Mouse (Mus musculus) left cerebral cortex, adult 8-10 months (tissue): ENCODE data around the gene Reep1. TPM values are rescaled to one million over a fixed set of nuclear protein-coding genes. Genes with fewer than 3 reads are reported as not detected.
A peak's percentile ranks its signal among the peaks of the same experiment; 100 is the strongest.

Experiments
- DNase-seq, 2 experiments: peaks; one replicate each; pipeline ENCODE4 v3.0.0; 2022; ENCODE audit warnings: low spot score in 2 of 2
- total RNA-seq, 4 experiments: library from RNA; stranded (reverse); gene quantifications; 2 replicates each; pipeline ENCODE4 v1.2.4; 2022

Reep1 gene
- total RNA-seq, 4 experiments from 2014 or later: 77.8 to 89.9 (median 85.9) TPM

DNA sequence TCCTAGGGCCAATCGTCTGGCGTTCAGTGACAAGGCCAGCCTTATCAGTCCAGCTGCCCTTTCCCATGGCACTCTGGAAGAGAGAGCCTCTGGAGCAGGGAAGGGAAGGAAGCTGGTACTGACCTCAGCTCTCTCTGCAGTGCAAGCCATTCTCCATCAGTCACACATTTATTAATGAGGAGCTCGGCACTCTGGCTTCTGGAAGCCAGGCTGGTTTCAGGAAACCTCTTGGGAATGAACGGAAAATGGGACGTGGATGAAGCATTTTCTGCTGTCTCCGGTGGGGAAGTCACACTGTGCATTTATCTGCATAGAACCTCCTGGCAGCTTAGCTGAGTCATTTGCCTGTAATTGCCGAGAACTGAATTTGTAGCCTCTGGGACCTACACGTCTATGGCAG, 29.8 kb downstream of the Reep1 start:
- DNase-seq: no peak

- no peak for DNase-seq
Measured at GRCm38 (mm10) chr6:71738611-71739010, 31.2 kb downstream of the Reep1 start.

GRCm38 (mm10) chr6:71740921-71741320, 33.6 kb downstream of the Reep1 start:
- DNase-seq: no peak

DNA sequence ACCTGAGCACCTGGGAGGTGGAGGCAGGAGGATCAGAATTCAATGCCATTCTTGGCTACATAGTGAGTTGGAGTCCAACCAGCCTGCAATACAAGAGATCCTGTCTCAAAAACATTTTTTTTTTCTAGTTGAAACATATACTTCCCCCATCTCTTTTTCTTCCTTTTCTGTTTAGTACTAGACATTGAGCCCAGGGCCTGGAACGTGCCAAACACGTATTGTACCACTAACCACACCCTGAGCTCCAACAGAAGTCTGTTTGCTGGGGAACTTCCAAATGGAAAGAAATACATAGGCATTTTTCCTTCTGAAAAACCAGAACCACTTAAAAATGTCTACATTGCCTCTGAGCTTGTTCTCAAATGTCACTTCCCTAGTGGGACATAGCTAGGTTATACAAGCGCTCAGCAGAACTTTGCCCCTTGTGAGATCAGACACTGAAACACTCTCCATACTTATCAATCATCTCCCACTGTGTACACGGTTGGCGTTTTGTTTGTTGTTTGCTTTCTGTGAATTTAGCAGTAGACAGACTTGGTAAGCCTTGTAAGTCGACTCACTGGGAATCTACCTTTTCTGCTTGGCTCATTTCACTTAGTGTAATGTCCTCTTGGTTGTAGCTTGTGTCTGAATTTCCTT, 34.8 kb downstream of the Reep1 start:
- no peak for DNase-seq

DNA sequence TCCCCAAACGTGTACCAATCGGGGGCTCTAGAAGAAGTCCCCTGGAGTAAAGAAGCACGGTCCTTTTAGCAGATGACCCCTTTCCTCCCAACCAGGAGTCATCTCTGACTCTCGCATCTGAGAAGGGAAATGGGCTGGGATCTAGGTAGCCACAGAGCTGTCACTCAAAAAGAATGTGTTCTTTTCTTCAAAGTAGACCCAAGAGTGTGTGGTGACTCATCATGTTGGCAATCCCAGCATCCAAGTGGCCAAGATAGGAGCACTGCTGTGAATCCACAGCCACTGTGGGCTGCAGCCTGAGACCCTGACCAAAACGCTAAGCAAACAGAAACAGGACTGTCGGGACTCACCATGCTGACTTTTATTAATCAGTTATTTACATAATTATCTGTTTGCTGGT, 37.6 kb downstream of the Reep1 start:
- DNase-seq: no peak

- DNase-seq: no peak
Measured at GRCm38 (mm10) chr6:71745482-71746234, 38.3 kb downstream of the Reep1 start.

GRCm38 (mm10) chr6:71746246-71746645, 38.9 kb downstream of the Reep1 start:
- no peak for DNase-seq

DNA sequence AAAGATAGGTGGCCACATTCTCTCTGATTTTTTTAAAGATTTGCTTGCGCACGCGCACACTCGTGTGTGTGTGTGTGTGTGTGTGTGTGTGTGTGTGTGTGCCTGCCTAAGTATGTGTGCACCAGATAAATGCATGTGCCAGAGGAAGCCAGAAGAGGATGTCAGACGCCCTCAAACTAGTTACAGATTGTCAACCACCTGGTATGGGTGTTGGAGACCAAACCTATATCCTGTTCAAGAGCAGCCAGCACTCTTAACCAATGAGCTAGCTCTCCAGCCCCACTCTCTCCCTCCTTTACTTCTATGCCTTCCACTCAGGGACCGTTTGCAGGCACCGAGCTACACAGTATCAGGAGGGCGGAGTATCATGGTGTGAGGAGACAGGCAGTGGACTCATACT, 39.5 kb downstream of the Reep1 start:
- DNase-seq: no peak

GRCm38 (mm10) chr6:71751602-71752001, 44.2 kb downstream of the Reep1 start:
- no peak for DNase-seq

- peak in 1 of 2 experiments; percentile 80 for DNase-seq
Measured at GRCm38 (mm10) chr6:71752791-71753464, 45.6 kb downstream of the Reep1 start.

- DNase-seq: peak in 1 of 2 experiments; percentile 67
Measured at GRCm38 (mm10) chr6:71757039-71757894, 49.9 kb downstream of the Reep1 start.

- DNase-seq: no peak
Measured at GRCm38 (mm10) chr6:71758780-71759179, 51.4 kb downstream of the Reep1 start.

- DNase-seq: no peak
Measured at GRCm38 (mm10) chr6:71760073-71760472, 52.7 kb downstream of the Reep1 start.

DNA sequence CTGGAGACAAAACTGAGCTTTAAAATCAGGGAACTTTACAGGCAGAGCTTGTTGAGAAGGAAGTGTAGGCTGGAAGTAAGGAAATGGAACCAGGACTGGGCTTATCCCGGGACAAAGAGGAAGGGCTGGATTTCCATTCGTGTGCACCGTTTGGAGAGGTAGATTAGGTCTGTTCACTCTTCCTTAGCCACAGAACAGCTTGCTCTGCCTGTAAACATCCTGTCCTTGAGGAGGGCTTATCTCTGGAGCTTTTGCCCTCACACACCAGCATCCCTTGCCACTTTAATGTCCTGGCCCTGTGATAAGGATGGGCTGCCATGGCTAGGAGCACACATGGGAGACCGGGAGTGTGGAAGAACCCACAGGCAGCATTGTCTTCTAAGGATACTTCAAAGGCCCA, 60.4 kb downstream of the Reep1 start:
- no peak for DNase-seq

DNA sequence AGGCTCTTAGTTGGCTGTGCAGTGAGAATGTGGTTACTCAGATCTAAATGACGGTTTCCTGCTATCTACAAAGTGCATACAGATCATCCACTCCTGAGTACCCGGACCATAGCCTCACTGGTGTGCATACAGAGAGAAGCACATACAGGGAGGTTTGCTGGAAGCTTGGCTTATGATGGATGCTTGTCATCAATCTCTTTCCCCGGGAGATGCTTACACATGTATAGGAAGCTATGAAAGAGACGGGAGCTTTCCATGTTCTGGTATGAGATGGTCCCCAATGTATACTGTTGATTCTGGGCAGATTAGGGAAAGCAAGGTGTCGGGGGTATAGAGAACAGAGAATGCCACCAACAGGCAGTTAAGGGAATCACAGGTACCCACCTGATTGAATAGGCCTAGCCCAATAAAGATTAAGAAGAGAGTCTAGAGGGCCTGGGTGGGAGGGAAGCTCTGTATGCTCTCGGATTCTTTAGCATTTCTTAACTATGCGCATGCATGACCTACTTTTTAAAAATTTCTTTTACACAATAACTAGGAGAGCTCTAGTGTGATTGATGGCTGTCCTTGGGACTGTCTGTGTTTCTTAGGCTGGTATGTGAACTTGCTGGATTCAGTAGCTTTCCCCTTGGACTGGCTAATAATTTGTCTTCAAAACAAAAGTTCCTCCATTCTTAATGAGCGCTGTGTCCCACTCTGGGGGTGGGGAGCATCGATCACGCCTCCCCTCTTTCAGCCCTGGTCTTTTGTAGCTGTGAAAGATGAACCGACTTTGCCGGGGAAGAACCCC, 62.7 kb downstream of the Reep1 start:
- DNase-seq: no peak

DNA sequence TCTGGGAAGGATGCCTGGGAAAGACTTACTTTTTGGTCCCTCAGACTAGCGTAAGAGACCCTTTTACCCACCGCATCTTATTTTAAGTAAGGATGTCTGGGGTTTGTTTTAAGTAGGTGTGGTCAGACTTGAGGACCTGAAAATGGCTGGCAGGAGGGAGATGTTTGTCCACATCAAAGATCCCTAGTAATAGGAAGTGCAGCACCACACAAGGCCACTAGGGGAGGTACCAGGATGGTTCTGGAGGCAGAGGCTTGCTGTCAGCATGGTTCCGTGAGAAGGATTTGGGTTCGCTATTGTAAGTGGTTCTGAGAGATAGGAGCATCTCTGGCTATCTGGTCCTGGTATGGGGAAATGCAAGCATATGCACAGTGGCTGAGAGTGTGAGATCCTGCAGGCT, 63.5 kb downstream of the Reep1 start:
- no peak for DNase-seq

DNA sequence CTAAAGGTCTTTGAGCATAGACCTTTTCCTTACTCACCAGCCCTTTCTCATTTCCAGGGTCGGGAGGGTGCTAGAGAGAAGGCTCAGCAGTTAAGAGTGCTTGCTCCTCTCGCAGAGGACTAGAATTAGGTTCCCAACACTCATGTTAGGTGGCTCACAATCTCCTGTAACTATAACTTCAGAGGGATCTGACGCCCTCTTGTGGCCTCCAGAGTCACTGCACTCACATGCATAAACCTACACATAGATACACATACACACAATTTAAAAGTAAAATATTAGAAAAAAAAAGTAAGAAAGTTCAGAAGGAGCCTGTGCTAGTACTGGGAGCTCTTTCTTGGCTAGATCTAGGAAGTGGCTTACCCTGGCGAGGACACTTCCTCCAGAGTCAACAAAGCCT, 63.9 kb downstream of the Reep1 start:
- no peak for DNase-seq

DNA sequence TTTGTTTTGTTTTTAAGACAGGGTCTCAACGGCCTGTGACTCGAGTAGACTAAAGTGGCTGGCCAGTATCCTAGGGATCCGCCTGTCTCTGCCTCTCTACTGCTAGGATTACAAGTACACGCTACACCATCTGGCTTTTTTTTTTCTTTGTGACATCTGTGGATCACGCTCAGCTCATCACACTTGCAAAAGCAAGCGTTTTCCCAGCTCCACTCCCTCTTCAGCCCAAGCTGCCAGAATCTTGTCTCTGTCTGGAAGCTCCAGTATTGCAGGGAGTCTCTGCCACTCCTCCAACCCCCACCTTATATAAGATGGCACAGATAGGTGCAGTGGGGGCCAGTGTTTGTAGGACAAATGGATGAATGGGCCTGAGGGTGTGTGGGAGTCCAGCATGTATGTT, 64.8 kb downstream of the Reep1 start:
- DNase-seq: peak; percentile 24 to 90

DNA sequence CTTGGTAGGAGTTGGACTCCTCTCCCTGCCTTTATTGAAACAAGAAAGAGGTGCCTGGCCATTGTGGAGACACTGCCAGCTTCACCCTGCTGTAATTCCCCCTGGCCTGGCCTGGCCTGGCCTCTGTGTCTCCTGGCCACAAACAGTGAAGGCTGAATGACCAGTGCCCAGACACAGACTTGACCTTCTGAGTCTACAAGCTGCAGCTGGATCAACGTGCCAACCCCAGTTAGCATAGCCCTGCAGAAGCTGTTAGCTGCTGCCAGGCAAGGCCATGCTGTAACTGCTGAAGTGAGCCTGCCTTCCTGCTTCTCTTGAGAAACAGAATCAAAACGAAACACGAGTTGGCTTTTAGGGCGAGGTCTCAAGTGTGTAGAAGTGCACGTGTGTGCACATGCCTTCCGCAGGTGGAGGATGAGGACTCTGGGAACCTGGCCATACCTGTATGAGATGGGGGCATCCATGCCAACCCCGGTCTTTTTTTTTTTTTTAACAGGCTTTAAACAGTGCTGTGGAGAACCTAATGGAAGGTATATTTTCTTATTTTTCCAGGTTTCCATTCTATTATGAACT, 65.4 kb downstream of the Reep1 start:
- DNase-seq: no peak

DNA sequence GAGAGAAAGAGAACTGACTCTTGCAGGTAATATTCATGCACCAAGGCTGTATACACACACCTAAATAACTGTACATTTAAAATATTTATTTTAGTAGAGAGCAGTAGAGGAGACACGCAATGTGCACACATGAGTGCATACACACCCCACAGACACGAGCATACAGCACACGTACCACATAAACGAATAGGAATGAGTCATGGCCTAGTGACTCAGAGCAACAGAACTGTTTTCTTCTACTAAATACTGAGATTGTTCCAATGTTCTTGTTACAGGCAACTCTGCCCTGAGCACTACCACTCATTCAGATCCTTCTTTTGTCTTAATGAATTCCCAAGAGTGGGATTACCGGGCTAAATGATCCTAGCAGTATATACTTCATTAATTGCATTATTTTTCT, 70.7 kb downstream of the Reep1 start:
- no peak for DNase-seq
